Mouse (Mus musculus): ENCODE results near the gene Shisa8.

DNA sequence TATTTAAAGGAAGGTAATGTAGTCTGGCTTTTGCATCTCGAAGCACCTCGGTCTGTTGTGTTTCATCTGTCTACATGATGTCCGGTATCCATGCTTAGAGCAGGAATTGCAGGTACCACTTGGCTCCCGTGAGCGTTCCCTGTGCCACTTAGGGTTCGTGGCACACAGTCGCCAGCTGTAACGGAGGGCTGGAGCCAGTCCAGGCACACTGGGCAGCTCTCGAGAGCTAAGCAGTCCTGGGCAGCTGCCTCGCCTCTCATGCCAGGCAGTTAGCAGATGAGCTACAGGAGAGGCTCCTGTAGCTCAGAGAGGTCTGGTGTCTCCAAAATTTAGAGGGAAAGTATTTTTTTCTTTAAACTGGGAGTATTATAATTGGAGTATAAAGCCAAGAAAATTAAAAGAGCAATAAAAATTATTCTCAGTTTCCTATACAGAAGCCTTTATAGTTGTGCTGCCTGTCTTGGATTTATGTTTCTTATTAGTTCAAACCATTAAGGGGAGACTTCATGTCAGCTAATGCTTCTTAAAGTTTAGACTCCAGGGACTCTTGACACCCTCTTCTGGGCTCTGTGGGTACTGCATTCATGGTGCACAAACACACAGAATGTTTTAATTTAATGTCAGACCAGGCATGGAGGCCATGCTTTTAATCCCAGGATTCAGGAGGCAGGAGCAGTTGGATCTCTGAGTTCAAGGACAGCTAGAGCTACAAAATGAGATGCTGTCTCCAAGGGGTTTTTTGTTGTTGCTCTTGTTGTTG lies 24.0 kb downstream of the Shisa8 start:
- TF ChIP-seq CTCF (IDR thresholded peaks at IDR 0.05; ENCODE audit: control insufficient read depth, insufficient read depth, insufficient read length) = no peak
- no peak for TF ChIP-seq MYOD1 (IDR thresholded peaks at IDR 0.05; ENCODE audit: control insufficient read depth, insufficient read length, low read depth)
- no peak for TF ChIP-seq MYOG (IDR thresholded peaks at IDR 0.05; ENCODE audit: control insufficient read depth, extremely low read depth, insufficient read length)
- TF ChIP-seq MAX (IDR thresholded peaks at IDR 0.05) = no peak
- no peak for TF ChIP-seq USF1 (IDR thresholded peaks at IDR 0.05; ENCODE audit: low read depth)
- no peak for TF ChIP-seq CEBPB (IDR thresholded peaks at IDR 0.05; ENCODE audit: low read depth)
- no peak for TF ChIP-seq FOSL1 (IDR thresholded peaks at IDR 0.05; ENCODE audit: insufficient read depth, low read length, poor library complexity, severe bottlenecking)
